Mouse (Mus musculus) stomach, postnatal 0 days (tissue): ENCODE measurements around the gene Magi2.

Source experiments
- CTCF ChIP-seq: IDR thresholded peaks from 2 replicates; pipeline ENCODE4 v1.5.1; 2016; ENCODE audit warnings: antibody characterized with exemption, low read depth, mild to moderate bottlenecking, moderate library complexity
- EP300 ChIP-seq: optimal IDR thresholded peaks from 2 replicates; pipeline ENCODE3; 2016; ENCODE audit warnings: antibody characterized with exemption

GRCm38 (mm10) chr5:20299816-20300215, 1073.0 kb downstream of the Magi2 start:
- TF ChIP-seq CTCF (no peak), EP300 (no peak)
